In the genomic region with DNA sequence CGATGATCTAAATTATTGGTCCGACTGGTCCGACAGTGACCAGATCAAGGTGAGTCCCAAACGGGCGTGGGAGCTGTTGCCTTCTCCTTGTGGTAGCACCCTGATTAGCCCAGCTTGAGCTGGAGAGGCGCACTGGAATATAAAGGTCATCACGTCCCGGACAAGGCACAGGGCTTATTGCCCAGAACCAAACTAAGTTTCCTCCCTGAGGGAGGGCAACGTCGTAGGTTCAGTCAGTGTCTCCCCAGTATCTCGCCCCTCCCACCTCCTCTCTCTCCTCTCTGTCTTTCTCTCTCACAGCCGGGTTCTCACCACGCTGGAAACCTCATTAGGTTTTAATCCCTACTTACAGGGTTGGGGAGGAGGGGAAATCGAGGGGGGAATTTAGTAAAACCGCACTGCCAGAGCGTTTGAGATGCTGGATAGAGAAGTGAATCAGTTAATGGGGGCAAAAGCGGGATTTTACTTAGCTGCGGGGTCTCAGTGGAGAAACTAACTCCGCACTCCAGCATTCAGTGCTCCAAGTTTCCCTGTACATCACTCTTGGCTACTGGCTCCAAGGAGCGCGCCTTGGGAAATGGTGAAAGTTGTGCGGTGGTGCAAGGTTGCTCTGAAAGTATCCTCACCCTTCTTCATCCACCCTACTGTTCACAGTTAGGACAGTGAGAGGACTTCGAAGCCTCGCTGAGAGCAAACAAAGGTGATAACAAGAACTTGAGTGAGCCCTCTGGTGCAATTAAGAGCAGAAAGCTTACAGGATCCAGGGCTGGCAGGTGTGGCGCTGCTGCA, we compare ENCODE assay signal across 10 mouse cellular contexts. TPM values are rescaled to one million over a fixed set of nuclear protein-coding genes. Genes with fewer than 3 reads are reported as not detected.
DNase-seq lines count a peak whose midpoint lies in the region; ATAC-seq and TF ChIP-seq lines count a peak whose summit lies in the region.
"Had no signal": no experiment of that assay in that cellular context is flagged by ENCODE, and none has a peak within 500 bp of the region (broad histone marks: within the 10 kb centered on the region; RNA-seq: fewer than 3 reads in every experiment).

No protein-coding gene starts in this region.

- no peaks in the 10 kb centered on the region for H3K36me3 ChIP-seq in heart, embryonic 15.5 days
- H3K36me3 ChIP-seq in hindbrain, postnatal 0 days (ENCODE audit: insufficient read depth, low read length): no peaks in the 10 kb centered on the region
- H3K36me3 ChIP-seq in neural tube, embryonic 14.5 days (ENCODE audit: control insufficient read depth, insufficient read depth, low read length): no peaks in the 10 kb centered on the region

- H3K4me3 ChIP-seq in heart, embryonic 15.5 days: peak overlapping the region; percentile 38
- peak overlapping the region; percentile 44 for H3K4me3 ChIP-seq in hindbrain, postnatal 0 days (ENCODE audit: low read length)
- H3K4me3 ChIP-seq in neural tube, embryonic 14.5 days (ENCODE audit: low read depth, low read length): peak overlapping the region; percentile 37
- no peak overlapping the region for H3K4me3 ChIP-seq in left cerebral cortex, adult 2 months

- H3K27ac ChIP-seq in heart, embryonic 15.5 days: no peak overlapping the region
- no peak overlapping the region for H3K27ac ChIP-seq in hindbrain, postnatal 0 days
- no peak overlapping the region for H3K27ac ChIP-seq in neural tube, embryonic 14.5 days (ENCODE audit: low read depth, low read length)
- no peak overlapping the region for H3K27ac ChIP-seq in left cerebral cortex, adult 2 months
- H3K27ac ChIP-seq: liver, embryonic 14.5 days had no signal

- intact Hi-C loops in heart, postnatal 14 days (cut with DNase I): no loop called here
- intact Hi-C loops in left cerebral cortex, adult 2 months (cut with DNase I): no loop called here

- ATAC-seq in heart, embryonic 15.5 days (replicated peaks; ENCODE audit: insufficient number of reproducible peaks, insufficient read depth, low FRiP score, low read depth): no peak
- peak; percentile 52 for ATAC-seq in hindbrain, postnatal 0 days
- ATAC-seq in neural tube, embryonic 14.5 days (ENCODE audit: low read depth): peak; percentile 29
- ATAC-seq in cerebellum, adult (ENCODE audit: insufficient number of reproducible peaks, low FRiP score, low TSS enrichment): no peak

- DNase-seq in heart, postnatal 14 days: no peak
- DNase-seq in embryo, embryonic 9.5 days (ENCODE audit: extremely low spot score): peak; percentile 36
- DNase-seq in hindbrain, postnatal 0 days (ENCODE audit: low spot score): no peak
- DNase-seq in left cerebral cortex, adult 2 months (ENCODE audit: extremely low spot score in 1 of 2, low spot score in 2 of 2): no peak
- no peak for DNase-seq in adrenal gland, postnatal 10 days
- DNase-seq: gastrocnemius, postnatal 25 days had no signal

- peaks cover 46% of the 10 kb centered on the region for H3K27me3 ChIP-seq in heart, embryonic 15.5 days
- H3K27me3 ChIP-seq in hindbrain, postnatal 0 days (ENCODE audit: insufficient read depth, low read length): peaks cover 21% of the 10 kb centered on the region
- H3K27me3 ChIP-seq in neural tube, embryonic 14.5 days (ENCODE audit: control insufficient read depth, insufficient read depth, low read length): peaks cover 23% of the 10 kb centered on the region

- no peaks in the 10 kb centered on the region for H3K9me3 ChIP-seq in heart, embryonic 15.5 days (replicated peaks)
- no peaks in the 10 kb centered on the region for H3K9me3 ChIP-seq in hindbrain, postnatal 0 days (ENCODE audit: low read length)
- H3K9me3 ChIP-seq in neural tube, embryonic 14.5 days (ENCODE audit: control insufficient read depth, low read length): no peaks in the 10 kb centered on the region

- 2% methylated on average over 25 of the region's 25 CpGs for WGBS in heart, embryonic 15.5 days
- 2% methylated on average over 25 of the region's 25 CpGs for WGBS in hindbrain, postnatal 0 days
- 2% methylated on average over 25 of the region's 25 CpGs for WGBS in neural tube, embryonic 14.5 days

- peak overlapping the region; percentile 69 for H3K4me2 ChIP-seq in heart, embryonic 15.5 days
- peak overlapping the region; percentile 68 for H3K4me2 ChIP-seq in hindbrain, postnatal 0 days (ENCODE audit: low read depth, low read length)
- H3K4me2 ChIP-seq in neural tube, embryonic 14.5 days (ENCODE audit: low read depth, low read length): peak overlapping the region; percentile 73

- TF ChIP-seq CTCF in hindbrain, postnatal 0 days (IDR thresholded peaks at IDR 0.05; ENCODE audit: low read depth): no peak
- no peak for TF ChIP-seq CTCF in left cerebral cortex, adult 2 months (IDR thresholded peaks at IDR 0.05)

- H3K9ac ChIP-seq in heart, embryonic 15.5 days: no peak overlapping the region
- 0 out of 2 replicates have a peak overlapping the region, but pooled peaks have one; percentile 33 for H3K9ac ChIP-seq in hindbrain, postnatal 0 days (replicated peaks; ENCODE audit: low read length)
- peak overlapping the region; percentile 21; the same call in 1 of the 2 replicates for H3K9ac ChIP-seq in neural tube, embryonic 14.5 days (replicated peaks; ENCODE audit: low read depth, low read length)
- H3K9ac ChIP-seq: liver, embryonic 14.5 days had no signal

- H3K4me1 ChIP-seq in heart, embryonic 15.5 days (replicated peaks): peaks cover 20% of the 10 kb centered on the region
- peaks cover 15% of the 10 kb centered on the region; the same call in 1 of the 2 replicates for H3K4me1 ChIP-seq in hindbrain, postnatal 0 days (ENCODE audit: insufficient read depth, low read length)
- H3K4me1 ChIP-seq in neural tube, embryonic 14.5 days (ENCODE audit: control insufficient read depth, insufficient read depth, low read length): peaks cover 8% of the 10 kb centered on the region; the same call in 1 of the 2 replicates

RNA-seq across cellular contexts. Expression of gene Tac1, which starts 1.2 kb away (rescaled TPM):
- polyA plus RNA-seq in heart, embryonic 15.5 days (2015; fragmentation: Nextera tagmentation; extraction: Ambion mirVana): 0.32 and 0.83 TPM in 2 replicates
- total RNA-seq in heart, postnatal 14 days (2021): not detected
- total RNA-seq in hindbrain, postnatal 0 days (2014; rRNA removed): 45.0 and 56.4 TPM in 2 replicates
- polyA plus RNA-seq in hindbrain, postnatal 0 days (2015; fragmentation: Nextera tagmentation; extraction: Ambion mirVana): 166 and 183 TPM in 2 replicates
- 242 and 302 TPM in 2 replicates for polyA plus RNA-seq in neural tube, embryonic 14.5 days (2014; fragmentation: Nextera tagmentation; extraction: Ambion mirVana)
- total RNA-seq in left cerebral cortex, adult 2 months (2021): 10 to 100 TPM; 19.7 to 60.9 TPM
- total RNA-seq in adrenal gland, postnatal 10 days (2021): under 1 TPM in 1 of 2 experiments, not detected in 1; 0.78 TPM
- total RNA-seq: gastrocnemius, postnatal 25 days had no signal
- polyA plus RNA-seq: liver, embryonic 14.5 days had no signal

Comparison
In these comparisons a context has a peak if more than half of its experiments do, and no peak if none do; other contexts are left out.
1. ATAC-seq: peak in hindbrain, postnatal 0 days (single experiment) and neural tube, embryonic 14.5 days (single experiment); none in heart, embryonic 15.5 days (single experiment) and cerebellum, adult (single experiment).
2. RNA of gene Tac1, which starts 1.2 kb away (total RNA-seq): 19.7 to 60.9 TPM in left cerebral cortex, adult 2 months and 45.0 to 56.4 TPM in hindbrain, postnatal 0 days; 0.78 TPM in adrenal gland, postnatal 10 days and not detected in heart, postnatal 14 days; every median in the first group is over 10 times any median in the second.
3. Peak in every context shown above with its lines, with median percentiles within 50 percentile points of each other: H3K4me2 ChIP-seq.